Mouse (Mus musculus) myocyte (in vitro differentiated cells): ENCODE results near the gene Mipol1.

Source experiments
- E2F4 ChIP-seq: IDR thresholded peaks from one replicate; pipeline ENCODE4 v1.6.1; 2011; ENCODE audit warnings: mild to moderate bottlenecking, control low read depth, moderate library complexity; ENCODE audit not compliant: insufficient read depth
- MAX ChIP-seq: IDR thresholded peaks from one replicate; pipeline ENCODE4 v1.6.1; 2011; ENCODE audit warnings: low read depth, mild to moderate bottlenecking, control low read depth

DNA sequence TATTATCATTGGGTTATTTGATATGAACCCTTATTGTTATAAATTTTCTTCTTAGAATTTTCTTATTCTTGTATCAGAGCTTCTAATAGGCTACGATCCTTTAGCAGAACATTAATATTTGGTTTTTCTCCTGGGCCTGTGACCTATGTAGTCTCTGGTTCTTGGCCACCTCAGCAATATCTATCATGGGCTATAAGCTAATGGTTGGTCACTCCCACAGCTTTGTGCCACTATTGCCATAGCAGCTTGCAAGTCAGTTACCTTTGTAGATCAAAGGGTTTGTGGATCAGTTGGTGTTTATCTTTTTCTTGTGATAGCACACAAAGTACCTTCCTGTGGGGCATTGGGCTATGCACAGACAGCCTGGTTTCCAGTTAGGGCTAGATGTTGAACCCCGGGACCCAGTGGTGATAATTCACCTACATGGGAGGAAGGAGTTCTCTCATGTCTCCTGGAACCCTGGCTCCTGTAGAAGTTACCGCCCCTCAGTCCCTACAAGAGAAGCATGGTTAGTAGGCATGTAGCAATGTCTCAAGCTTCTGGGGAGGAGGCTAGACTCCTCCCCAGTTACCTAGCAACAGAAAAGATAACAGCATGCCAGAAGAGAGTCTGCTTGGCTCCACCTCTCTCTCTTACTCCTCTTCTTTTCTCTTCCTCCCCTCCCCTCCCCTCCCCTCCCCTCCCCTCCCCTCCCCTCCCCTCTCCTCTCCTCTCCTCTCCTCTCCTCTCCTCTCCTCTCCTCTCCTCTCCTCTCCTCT is 141.7 kb downstream of the Mipol1 start:
- TF ChIP-seq E2F4 (no peak), MAX (no peak)
